Mouse (Mus musculus): ENCODE results near the gene Tomm20l.
"Not testable (repeated sequence)": the region's sequence is repeated elsewhere in the genome, so short reads cannot be mapped to it uniquely, and the experiment has no call there.

Gene Tomm20l

GRCm38 (mm10) chr12:71111331-71111730, at the start of gene Tomm20l:
Gene Tomm20l, plus strand, starts transcription at chr12:71111428.
- in situ Hi-C loops (cut with MboI, MseI): no loop called here

GRCm38 (mm10) chr12:71069846-71070245, 41.4 kb upstream of the Tomm20l start:
- in situ Hi-C loops (cut with MboI, MseI): loop anchor here in 1 of 2 experiments (25.0 kb wide), 1 partner anchor 583 kb away; no protein-coding TSS in a partner anchor

- in situ Hi-C loops (cut with MboI, MseI): loop anchor here in 1 of 2 experiments (25.0 kb wide), 1 partner anchor 585 kb away; no protein-coding TSS in a partner anchor
Observed at GRCm38 (mm10) chr12:71072048-71072447, 39.2 kb upstream of the Tomm20l start.

GRCm38 (mm10) chr12:71073113-71073730, 38.0 kb upstream of the Tomm20l start:
- in situ Hi-C loops (cut with MboI, MseI): loop anchor here in 1 of 2 experiments (25.0 kb wide), 1 partner anchor 586 kb away; no protein-coding TSS in a partner anchor

GRCm38 (mm10) chr12:71086331-71086730, 24.9 kb upstream of the Tomm20l start:
- in situ Hi-C loops (cut with MboI, MseI): no loop called here

- in situ Hi-C loops (cut with MboI, MseI): not testable (repeated sequence)
Observed at GRCm38 (mm10) chr12:71104275-71104674, 7.0 kb upstream of the Tomm20l start.

- in situ Hi-C loops (cut with MboI, MseI): no loop called here
Observed at GRCm38 (mm10) chr12:71107216-71107771, 3.9 kb upstream of the Tomm20l start.

- in situ Hi-C loops (cut with MboI, MseI): no loop called here
Observed at GRCm38 (mm10) chr12:71113074-71113473, 1.8 kb downstream of the Tomm20l start.

- in situ Hi-C loops (cut with MboI, MseI): no loop called here
Observed at GRCm38 (mm10) chr12:71113675-71114288, 2.6 kb downstream of the Tomm20l start.

- in situ Hi-C loops (cut with MboI, MseI): no loop called here
Observed at GRCm38 (mm10) chr12:71116411-71116810, 5.2 kb downstream of the Tomm20l start.

- in situ Hi-C loops (cut with MboI, MseI): no loop called here
Observed at GRCm38 (mm10) chr12:71122731-71123130, 11.5 kb downstream of the Tomm20l start.

GRCm38 (mm10) chr12:71123286-71123685, 12.1 kb downstream of the Tomm20l start:
- in situ Hi-C loops (cut with MboI, MseI): no loop called here

GRCm38 (mm10) chr12:71135581-71135980, 24.4 kb downstream of the Tomm20l start:
- in situ Hi-C loops (cut with MboI, MseI): loop anchor here in 1 of 2 experiments (10.0 kb wide), 1 partner anchor 291 kb away; no protein-coding TSS in a partner anchor

GRCm38 (mm10) chr12:71136130-71136973, 25.1 kb downstream of the Tomm20l start, which contains the start of the genes Timm9 and 2700049A03Rik:
Gene Timm9, minus strand, starts transcription at chr12:71136684.
Gene 2700049A03Rik, plus strand, starts transcription at chr12:71136848.
- in situ Hi-C loops (cut with MboI, MseI): loop anchor here in 1 of 2 experiments (10.0 kb wide), 1 partner anchor 292 kb away; no protein-coding TSS in a partner anchor

GRCm38 (mm10) chr12:71136974-71137491, 25.8 kb downstream of the Tomm20l start:
- in situ Hi-C loops (cut with MboI, MseI): loop anchor here in 1 of 2 experiments (10.0 kb wide), 1 partner anchor 292 kb away; no protein-coding TSS in a partner anchor

- in situ Hi-C loops (cut with MboI, MseI): loop anchor here in 1 of 2 experiments (10.0 kb wide), 1 partner anchor 293 kb away; no protein-coding TSS in a partner anchor
Observed at GRCm38 (mm10) chr12:71137686-71138085, 26.5 kb downstream of the Tomm20l start.

GRCm38 (mm10) chr12:71139258-71139828, 28.1 kb downstream of the Tomm20l start:
- in situ Hi-C loops (cut with MboI, MseI): loop anchor here in 1 of 2 experiments (10.0 kb wide), 1 partner anchor 295 kb away; no protein-coding TSS in a partner anchor

- in situ Hi-C loops (cut with MboI, MseI): loop anchor here in 1 of 2 experiments (10.0 kb wide), 1 partner anchor 1624 kb away; no protein-coding TSS in a partner anchor
Observed at GRCm38 (mm10) chr12:71141189-71141588, 30.0 kb downstream of the Tomm20l start.

GRCm38 (mm10) chr12:71147641-71148040, 36.4 kb downstream of the Tomm20l start:
- in situ Hi-C loops (cut with MboI, MseI): loop anchor here in 1 of 2 experiments (10.0 kb wide), 1 partner anchor 1617 kb away; no protein-coding TSS in a partner anchor

GRCm38 (mm10) chr12:71148801-71149200, 37.6 kb downstream of the Tomm20l start:
- in situ Hi-C loops (cut with MboI, MseI): loop anchor here in 1 of 2 experiments (10.0 kb wide), 1 partner anchor 1616 kb away; no protein-coding TSS in a partner anchor
